Mouse (Mus musculus) skeletal muscle tissue, adult 2 months (tissue): ENCODE results near the gene Gm1673.
"Not testable (repeated sequence)": the region's sequence is repeated elsewhere in the genome, so short reads cannot be mapped to it uniquely, and the experiment has no call there.

Experiments used
- DNase-seq: peaks from one replicate; pipeline ENCODE4 v3.0.0-alpha.2; 2012; ENCODE audit warnings: low read depth, low spot score

Gene Gm1673

GRCm38 (mm10) chr5:33983309-33984121 lies at the start of gene Gm1673:
Gm1673 (plus strand) TSS chr5:33983433.
- DNase-seq = no peak

GRCm38 (mm10) chr5:33934081-33934480 lies 49.2 kb upstream of the Gm1673 start:
- DNase-seq = no peak

DNA sequence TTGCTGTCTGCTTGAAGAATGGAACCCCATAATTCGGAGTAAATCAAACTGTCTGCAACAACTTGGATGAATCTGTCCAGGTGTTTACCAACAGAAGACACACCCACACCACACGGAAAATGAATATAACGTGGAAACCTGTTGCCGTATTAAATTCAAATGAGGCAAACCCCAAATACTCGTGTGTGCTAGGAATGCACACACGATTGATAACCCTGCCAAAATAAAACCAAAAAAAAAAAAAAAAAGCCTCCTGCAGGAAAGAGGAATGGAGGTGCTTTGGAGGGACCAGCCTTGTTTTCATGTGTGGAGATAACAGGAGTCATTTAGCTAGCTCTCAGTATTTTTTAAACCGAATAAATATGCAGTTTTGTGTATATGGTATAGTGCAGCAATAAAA lies 48.4 kb upstream of the Gm1673 start:
- no peak for DNase-seq

DNA sequence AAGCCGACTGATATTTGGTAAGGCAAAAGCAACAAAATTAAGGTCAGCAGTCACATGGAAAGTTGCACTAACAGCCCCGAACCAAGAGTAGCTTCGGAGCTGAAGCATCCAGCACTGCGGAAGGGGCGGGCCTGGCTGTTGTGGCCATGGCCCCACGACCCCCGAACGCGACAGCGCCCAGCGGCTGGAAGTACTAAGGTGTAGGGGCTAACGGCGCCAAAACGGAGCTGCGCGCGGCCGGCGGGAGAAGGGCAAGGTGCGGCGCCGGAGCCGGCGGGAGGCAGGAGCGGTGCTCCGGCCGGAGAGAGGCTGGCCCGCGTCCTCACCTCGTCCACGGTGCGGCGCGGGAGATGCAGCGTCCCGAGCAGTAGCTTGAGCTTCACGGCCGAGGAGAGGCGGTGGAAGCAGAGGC lies 47.5 kb upstream of the Gm1673 start:
- no peak for DNase-seq

GRCm38 (mm10) chr5:33936120-33936707 lies 47.0 kb upstream of the Gm1673 start, which contains the start of gene Nelfa:
Nelfa (minus strand) TSS chr5:33936413.
- peak; percentile 98 for DNase-seq

DNA sequence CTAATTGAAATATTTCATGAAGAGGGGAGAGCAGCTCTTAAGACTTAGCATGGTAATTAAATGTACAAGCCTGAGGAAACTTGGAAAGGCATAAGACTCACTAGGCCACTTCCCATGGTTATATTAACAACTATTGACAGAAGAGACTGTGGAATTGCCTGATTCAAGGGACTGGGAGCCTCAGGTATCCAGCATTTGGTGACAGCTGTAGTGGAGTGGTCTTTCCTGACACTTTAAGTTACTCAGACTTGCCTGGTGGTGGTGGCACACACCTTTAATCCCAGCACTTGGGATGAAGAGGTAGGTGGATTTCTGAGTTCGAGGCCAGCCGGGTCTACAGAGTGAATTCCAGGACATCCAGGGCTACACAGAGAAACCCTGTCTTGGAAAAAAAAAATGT lies 46.0 kb upstream of the Gm1673 start:
- DNase-seq = no peak

DNA sequence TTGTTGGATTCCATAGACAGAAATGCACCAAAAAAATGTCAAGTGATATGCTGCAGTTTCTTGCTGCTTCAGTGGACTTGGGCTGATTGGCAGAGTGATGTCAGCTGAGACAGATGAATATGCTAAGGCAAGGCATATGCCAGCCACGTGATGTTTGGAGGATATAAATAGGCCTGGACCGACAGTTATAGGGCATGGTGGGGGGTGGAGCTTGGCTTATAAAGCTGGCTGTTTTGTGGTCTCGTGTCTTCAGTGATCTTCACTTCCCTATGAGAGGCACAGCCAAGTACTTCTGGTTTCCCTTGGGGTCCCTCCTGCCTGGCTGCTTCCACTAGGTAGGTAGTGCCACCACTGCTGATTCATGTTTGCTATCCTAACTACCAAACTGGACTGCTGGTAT lies 44.8 kb upstream of the Gm1673 start:
- DNase-seq = peak; percentile 85

GRCm38 (mm10) chr5:33947035-33947434 lies 36.2 kb upstream of the Gm1673 start:
- not testable (repeated sequence) for DNase-seq

GRCm38 (mm10) chr5:33948314-33948713 lies 34.9 kb upstream of the Gm1673 start:
- no peak for DNase-seq

- no peak for DNase-seq
These were observed 29.6 kb upstream of the Gm1673 start for GRCm38 (mm10) chr5:33953471-33954185.

GRCm38 (mm10) chr5:33954354-33954753 lies 28.9 kb upstream of the Gm1673 start:
- DNase-seq = peak; percentile 42

GRCm38 (mm10) chr5:33955868-33956267 lies 27.4 kb upstream of the Gm1673 start:
- DNase-seq = no peak

DNA sequence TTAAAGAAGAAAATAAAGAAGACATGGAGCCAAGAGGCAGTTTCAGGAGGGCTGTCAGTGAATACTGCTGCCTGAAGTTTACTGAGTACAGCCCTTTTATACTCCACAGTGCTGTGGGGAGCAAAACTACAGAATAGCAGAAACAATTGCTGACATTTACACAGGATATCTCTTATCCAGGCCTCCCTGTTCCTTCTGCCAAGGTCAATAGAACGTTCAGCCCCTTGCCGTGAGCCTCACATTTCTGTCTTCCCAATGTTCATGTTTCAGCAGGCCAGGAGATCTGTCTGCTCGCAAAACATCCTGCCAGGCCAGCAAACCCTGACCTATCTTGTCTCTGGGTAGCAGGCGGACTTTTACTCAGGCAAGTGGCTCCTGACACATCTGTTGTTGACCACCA lies 23.9 kb upstream of the Gm1673 start:
- DNase-seq = no peak

- no peak for DNase-seq
These were observed 8.5 kb upstream of the Gm1673 start for GRCm38 (mm10) chr5:33974736-33975135.

GRCm38 (mm10) chr5:33976267-33976666 lies 7.0 kb upstream of the Gm1673 start:
- no peak for DNase-seq

GRCm38 (mm10) chr5:33982731-33983259 lies 438 bp upstream of the Gm1673 start:
- DNase-seq = no peak

DNA sequence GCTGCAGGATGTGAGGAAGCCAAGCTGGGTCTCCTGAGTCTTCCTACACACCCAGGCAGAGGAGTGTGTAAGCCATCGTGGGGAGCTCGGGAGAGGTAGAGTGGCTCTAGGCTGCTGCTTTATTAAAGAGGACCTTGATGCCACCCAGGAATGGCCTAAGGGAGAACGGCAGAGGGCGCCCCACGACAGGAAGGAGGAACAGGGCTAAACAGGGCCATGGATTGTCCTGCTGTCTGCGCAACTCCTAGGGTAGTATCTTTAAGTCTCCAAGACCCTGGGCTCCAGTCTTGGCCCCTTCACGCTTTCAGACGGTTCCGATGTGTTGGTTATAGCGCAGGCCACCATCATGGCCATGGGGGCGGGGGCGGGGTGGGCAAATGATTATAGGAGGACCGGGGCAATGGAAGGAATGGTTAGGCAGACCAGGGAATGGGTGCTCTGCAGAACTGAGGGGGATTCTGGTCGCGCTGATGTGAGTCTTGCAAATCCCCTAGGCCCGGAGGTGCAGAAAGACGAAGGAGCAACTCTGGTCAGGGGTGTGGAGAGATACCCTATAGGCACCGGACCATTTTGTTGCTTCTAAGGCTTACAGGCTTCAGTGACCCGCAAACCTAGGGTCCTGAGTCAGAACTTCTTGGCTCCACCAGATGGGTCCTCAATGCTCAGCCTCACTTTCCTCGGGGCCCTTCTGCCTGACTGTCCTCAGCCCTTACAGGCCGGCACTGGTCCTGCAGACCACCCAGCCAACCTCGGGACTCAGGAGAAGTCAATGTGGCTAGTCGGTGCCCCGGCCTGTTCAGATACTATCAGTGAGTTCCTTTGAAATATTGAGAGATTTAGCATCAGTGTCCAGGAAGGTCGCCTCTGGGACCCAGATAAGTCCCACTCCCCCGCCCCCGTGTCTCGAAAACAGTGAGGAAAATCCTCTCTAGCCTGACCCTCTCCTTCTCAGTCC lies 11.7 kb downstream of the Gm1673 start:
- no peak for DNase-seq

GRCm38 (mm10) chr5:33995843-33996693 lies 12.8 kb downstream of the Gm1673 start, which contains the start of gene Nat8l:
Nat8l (plus strand) TSS chr5:33995984.
- no peak for DNase-seq

DNA sequence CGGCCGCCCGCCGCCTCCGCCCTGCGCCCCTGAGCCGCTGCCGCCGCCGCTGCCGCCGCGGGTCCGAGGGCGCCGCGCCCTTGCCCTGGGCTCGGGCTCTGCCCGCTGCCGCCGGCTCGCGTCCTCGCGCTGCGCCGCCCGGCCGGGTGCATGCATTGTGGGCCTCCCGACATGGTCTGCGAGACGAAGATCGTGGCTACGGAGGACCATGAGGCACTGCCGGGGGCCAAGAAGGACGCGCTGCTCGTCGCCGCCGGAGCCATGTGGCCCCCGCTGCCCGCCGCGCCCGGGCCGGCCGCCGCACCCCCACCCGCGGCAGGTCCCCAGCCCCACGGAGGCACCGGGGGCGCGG lies 13.4 kb downstream of the Gm1673 start:
- DNase-seq = no peak

- DNase-seq = no peak
These were observed 14.0 kb downstream of the Gm1673 start for GRCm38 (mm10) chr5:33997051-33997741.
